9 mouse cellular contexts compared by ENCODE assay signal in the genomic region with DNA sequence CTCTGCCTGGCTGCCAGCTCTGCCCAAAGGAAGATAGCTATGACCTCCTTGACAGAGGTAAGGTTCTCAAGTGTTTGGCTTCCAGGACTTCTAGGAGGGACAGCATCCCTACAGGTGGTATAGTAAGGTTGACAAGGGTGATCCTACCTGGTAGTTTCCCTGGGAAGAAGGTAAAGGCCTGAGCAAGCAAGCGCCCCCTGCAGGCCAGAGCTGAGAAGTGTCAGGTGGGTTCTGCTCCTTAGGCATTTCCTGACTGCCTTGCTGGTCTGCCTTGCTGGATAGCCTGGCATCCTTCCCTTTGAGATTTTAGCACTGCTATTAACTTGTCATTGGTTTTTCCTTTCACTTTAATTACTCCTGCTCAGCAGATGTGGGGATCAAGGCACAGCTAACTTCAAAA.
DNase-seq lines count a peak whose midpoint lies in the region; ATAC-seq and TF ChIP-seq lines count a peak whose summit lies in the region.
"Had no signal": no experiment of that assay in that cellular context is flagged by ENCODE, and none has a peak within 500 bp of the region (broad histone marks: within the 10 kb centered on the region; RNA-seq: fewer than 3 reads in every experiment).

No protein-coding gene starts in this region.

- H3K27ac ChIP-seq in liver, embryonic 12.5 days: no peak overlapping the region
- H3K27ac ChIP-seq in ES-Bruce4 (ENCODE audit: insufficient read depth, low read length): no peak overlapping the region
- no peak overlapping the region for H3K27ac ChIP-seq in forebrain, embryonic 15.5 days (replicated peaks)

- H3K4me2 ChIP-seq in liver, embryonic 12.5 days: no peak overlapping the region
- no peak overlapping the region for H3K4me2 ChIP-seq in forebrain, embryonic 15.5 days (replicated peaks)

- no peaks in the 10 kb centered on the region for H3K9me3 ChIP-seq in liver, embryonic 12.5 days (replicated peaks)
- no peaks in the 10 kb centered on the region for H3K9me3 ChIP-seq in ES-Bruce4 (replicated peaks; ENCODE audit: control insufficient read depth, insufficient read depth, low read length, poor library complexity, severe bottlenecking)
- H3K9me3 ChIP-seq in forebrain, embryonic 15.5 days: no peaks in the 10 kb centered on the region

- H3K4me1 ChIP-seq in liver, embryonic 12.5 days: no peaks in the 10 kb centered on the region
- no peaks in the 10 kb centered on the region for H3K4me1 ChIP-seq in ES-Bruce4 (ENCODE audit: control insufficient read depth, insufficient read depth, low read length)
- H3K4me1 ChIP-seq in forebrain, embryonic 15.5 days: no peaks in the 10 kb centered on the region

- H3K9ac ChIP-seq in liver, embryonic 12.5 days: no peak overlapping the region
- H3K9ac ChIP-seq in ES-Bruce4 (ENCODE audit: low read depth, poor library complexity, severe bottlenecking): no peak overlapping the region
- H3K9ac ChIP-seq in forebrain, embryonic 15.5 days (replicated peaks): no peak overlapping the region

- H3K36me3 ChIP-seq in liver, embryonic 12.5 days: no peaks in the 10 kb centered on the region
- no peaks in the 10 kb centered on the region for H3K36me3 ChIP-seq in ES-Bruce4 (ENCODE audit: control insufficient read depth, insufficient read depth, low read length, poor library complexity, severe bottlenecking)
- no peaks in the 10 kb centered on the region for H3K36me3 ChIP-seq in forebrain, embryonic 15.5 days

- no peak for TF ChIP-seq POLR2A in ES-Bruce4 (IDR thresholded peaks at IDR 0.05; ENCODE audit: insufficient read depth, low read length)

- DNase-seq in liver (peak; percentile 43), adipocyte (ENCODE audit: low spot score) (peak; percentile 15)
- DNase-seq in naive thymus-derived CD4-positive, alpha-beta T cell, adult 2 months (ENCODE audit: low read depth): peak; percentile 74
- no peak for DNase-seq in right cerebral cortex, postnatal 14 days
- no peak for DNase-seq in adrenal gland, adult 2 months
- DNase-seq: gastrocnemius, postnatal 14 days had no signal

- H3K27me3 ChIP-seq in liver, embryonic 12.5 days (replicated peaks): no peaks in the 10 kb centered on the region
- no peaks in the 10 kb centered on the region for H3K27me3 ChIP-seq in ES-Bruce4 (ENCODE audit: control insufficient read depth, insufficient read depth, low read length, poor library complexity, severe bottlenecking)
- H3K27me3 ChIP-seq in forebrain, embryonic 15.5 days: peaks cover 10% of the 10 kb centered on the region

- no peak for TF ChIP-seq EP300 in ES-Bruce4 (IDR thresholded peaks at IDR 0.05; ENCODE audit: insufficient read depth, low read depth, low read length)

- WGBS in liver, embryonic 12.5 days (ENCODE audit: insufficient replicate concordance): 5% methylated on average over 1 of the region's 1 CpGs
- 7% methylated on average over 1 of the region's 1 CpGs for WGBS in forebrain, embryonic 15.5 days

- ATAC-seq in liver, embryonic 12.5 days: no peak
- ATAC-seq in forebrain, embryonic 15.5 days (replicated peaks): no peak

- peak; percentile 78 for TF ChIP-seq CTCF in ES-Bruce4 (IDR thresholded peaks at IDR 0.05; ENCODE audit: low read depth, low read length)

- H3K4me3 ChIP-seq in liver, embryonic 12.5 days: no peak overlapping the region
- H3K4me3 ChIP-seq in ES-Bruce4 (ENCODE audit: low read depth, low read length): no peak overlapping the region
- no peak overlapping the region for H3K4me3 ChIP-seq in forebrain, embryonic 15.5 days

Comparison
In these comparisons a context has a peak if more than half of its experiments do, and no peak if none do; other contexts are left out.
1. DNase-seq: peak in liver (single experiment), adipocyte (single experiment) and naive thymus-derived CD4-positive, alpha-beta T cell, adult 2 months (single experiment); none in right cerebral cortex, postnatal 14 days (single experiment) and adrenal gland, adult 2 months (single experiment).